Comparison of ENCODE assay signal across 29 mouse cellular contexts in genomic region chr4:102594506-102594905, GRCm38 (mm10).
A peak's percentile ranks its signal among the peaks of the same experiment; 100 is the strongest.
DNase-seq lines count a peak whose midpoint lies in the region; ATAC-seq and TF ChIP-seq lines count a peak whose summit lies in the region.
"Had no signal": no experiment of that assay in that cellular context is flagged by ENCODE, and none has a peak within 500 bp of the region (broad histone marks: within the 10 kb centered on the region; RNA-seq: fewer than 3 reads in every experiment).

No protein-coding gene starts in this region.

- H3K27ac ChIP-seq in layer of hippocampus, adult 2 months: peak overlapping the region; percentile 96; the same call in 1 of the 2 replicates
- H3K27ac ChIP-seq in midbrain, embryonic 15.5 days: no peak overlapping the region
- H3K27ac ChIP-seq in midbrain, embryonic 11.5 days (ENCODE audit: low read depth, low read length): no peak overlapping the region
- H3K27ac ChIP-seq: embryonic facial prominence, embryonic 12.5 days; heart, embryonic 13.5 days; hindbrain, embryonic 14.5 days; lung, embryonic 15.5 days; midbrain, embryonic 10.5 days; neural tube, embryonic 13.5 days had no signal

- 82% methylated on average over 3 of the region's 3 CpGs for WGBS in midbrain, embryonic 15.5 days
- 93% methylated on average over 3 of the region's 3 CpGs for WGBS in midbrain, embryonic 11.5 days

- no peak for ATAC-seq in cerebellum, adult (ENCODE audit: insufficient number of reproducible peaks, low FRiP score, low TSS enrichment)
- no peak for ATAC-seq in midbrain, embryonic 15.5 days (replicated peaks)
- ATAC-seq in midbrain, embryonic 11.5 days (ENCODE audit: low FRiP score): no peak
- ATAC-seq: activated CD4-positive, CD25-positive, alpha-beta regulatory T cell, adult 4 months; forebrain, embryonic 14.5 days; intestine, postnatal 0 days had no signal

- peaks cover 5% of the 10 kb centered on the region; the same call in 1 of the 2 replicates for H3K36me3 ChIP-seq in midbrain, embryonic 15.5 days (replicated peaks)
- H3K36me3 ChIP-seq in midbrain, embryonic 11.5 days (ENCODE audit: control insufficient read depth, insufficient read depth, low read length): no peaks in the 10 kb centered on the region

- no peak for TF ChIP-seq CTCF in layer of hippocampus, adult 2 months (conservative IDR thresholded peaks at IDR 0.05)

- no peaks in the 10 kb centered on the region for H3K9me3 ChIP-seq in midbrain, embryonic 15.5 days
- H3K9me3 ChIP-seq in midbrain, embryonic 11.5 days (ENCODE audit: control insufficient read depth, low read length): no peaks in the 10 kb centered on the region
- H3K9me3 ChIP-seq: embryonic facial prominence, embryonic 12.5 days; heart, embryonic 13.5 days; limb, embryonic 13.5 days; lung, embryonic 15.5 days; midbrain, embryonic 10.5 days; neural tube, embryonic 13.5 days had no signal

- DNase-seq in cerebellum, adult 11 months: peak; percentile 28
- DNase-seq in layer of hippocampus, adult 2 months (ENCODE audit: low spot score in 2 of 2): no peak
- DNase-seq in layer of hippocampus, adult 18-20 months (ENCODE audit: low spot score in 2 of 2): no peak
- DNase-seq in cerebellum, postnatal 14 days: peak; percentile 49 to 57
- DNase-seq in midbrain, embryonic 11.5 days (ENCODE audit: low spot score, missing footprints): no peak
- DNase-seq: adrenal gland, adult 2 months; embryo, embryonic 11 days; gastrocnemius, postnatal 36 days; heart, adult 2 months; heart, postnatal 10 days; kidney, adult 9 months; kidney, postnatal 10 days; retina, postnatal 1 day; right cerebral cortex, postnatal 25 days; thymus, postnatal 14 days had no signal

- no peak overlapping the region for H3K4me2 ChIP-seq in midbrain, embryonic 15.5 days
- no peak overlapping the region for H3K4me2 ChIP-seq in midbrain, embryonic 11.5 days
- H3K4me2 ChIP-seq: embryonic facial prominence, embryonic 12.5 days; heart, embryonic 13.5 days; hindbrain, embryonic 14.5 days; limb, embryonic 13.5 days; liver, embryonic 11.5 days; lung, embryonic 15.5 days had no signal

- no peak overlapping the region for H3K9ac ChIP-seq in midbrain, embryonic 15.5 days
- no peak overlapping the region for H3K9ac ChIP-seq in midbrain, embryonic 11.5 days (ENCODE audit: low read length)
- H3K9ac ChIP-seq: embryonic facial prominence, embryonic 12.5 days; heart, embryonic 13.5 days; hindbrain, embryonic 14.5 days; limb, embryonic 13.5 days; lung, embryonic 15.5 days; neural tube, embryonic 13.5 days had no signal

- no peaks in the 10 kb centered on the region for H3K27me3 ChIP-seq in midbrain, embryonic 15.5 days (replicated peaks)
- no peaks in the 10 kb centered on the region for H3K27me3 ChIP-seq in midbrain, embryonic 11.5 days (ENCODE audit: control insufficient read depth, insufficient read depth, low read length)
- H3K27me3 ChIP-seq: CH12.LX; embryonic facial prominence, embryonic 12.5 days; heart, embryonic 13.5 days; limb, embryonic 13.5 days; lung, embryonic 15.5 days; neural tube, embryonic 13.5 days had no signal

- H3K4me1 ChIP-seq in midbrain, embryonic 15.5 days: peaks cover 37% of the 10 kb centered on the region
- H3K4me1 ChIP-seq in midbrain, embryonic 11.5 days (ENCODE audit: control insufficient read depth, insufficient read depth, low read length): peaks cover 24% of the 10 kb centered on the region

- no peak overlapping the region for H3K4me3 ChIP-seq in layer of hippocampus, adult 2 months
- H3K4me3 ChIP-seq in midbrain, embryonic 15.5 days: no peak overlapping the region
- no peak overlapping the region for H3K4me3 ChIP-seq in midbrain, embryonic 11.5 days (ENCODE audit: low read depth, low read length)
- H3K4me3 ChIP-seq: embryonic facial prominence, embryonic 12.5 days; heart, adult 2 months; heart, embryonic 13.5 days; limb, embryonic 13.5 days; lung, embryonic 15.5 days; midbrain, embryonic 10.5 days; neural tube, embryonic 13.5 days had no signal

Comparison
In these comparisons a context has a peak if more than half of its experiments do, and no peak if none do; other contexts are left out.
1. DNase-seq: peak in cerebellum, adult 11 months (single experiment) and cerebellum, postnatal 14 days (2 of 2); none in layer of hippocampus, adult 2 months (0 of 2), layer of hippocampus, adult 18-20 months (0 of 2) and midbrain, embryonic 11.5 days (single experiment).